Mouse (Mus musculus) testis, adult 2 months (tissue): ENCODE data around the gene Nrn1l.

Experiments used
- CTCF ChIP-seq: fragments of 200-500 bp; IDR thresholded peaks from 2 replicates; pipeline ENCODE4 v1.5.1; 2012; ENCODE audit warnings: low read depth, mild to moderate bottlenecking, inconsistent platforms, low read length, moderate library complexity; ENCODE audit not compliant: control insufficient read depth, insufficient read depth, insufficient replicate concordance
- POLR2A ChIP-seq: fragments of 200-500 bp; IDR thresholded peaks from 2 replicates; pipeline ENCODE4 v1.6.1; 2012; ENCODE audit warnings: low read depth, mild to moderate bottlenecking, inconsistent platforms, low read length, moderate library complexity; ENCODE audit not compliant: control insufficient read depth

DNA sequence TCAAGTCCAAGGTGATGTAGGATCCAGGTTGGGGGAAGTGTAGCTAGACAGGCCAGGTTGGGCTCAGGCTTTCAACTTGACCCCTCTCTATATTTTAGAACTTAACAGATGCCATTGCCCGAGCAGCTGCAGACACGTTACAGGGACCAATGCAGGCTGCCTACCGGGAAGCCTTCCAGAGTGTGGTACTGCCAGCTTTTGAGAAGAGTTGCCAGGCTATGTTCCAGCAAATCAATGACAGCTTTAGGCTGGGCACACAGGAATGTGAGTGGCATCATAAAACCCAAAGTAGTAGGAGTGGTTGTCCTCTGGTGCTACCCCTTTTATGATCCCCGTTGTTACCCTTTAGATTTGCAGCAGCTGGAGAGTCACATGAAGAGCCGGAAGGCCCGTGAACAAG is 2.5 kb upstream of the Nrn1l start:
- TF ChIP-seq CTCF (no peak), POLR2A (no peak)
